Mouse (Mus musculus) heart, embryonic 13.5 days (tissue): ENCODE data around the gene Tmem160. TPM values are rescaled to one million over a fixed set of nuclear protein-coding genes. Genes with fewer than 3 reads are reported as not detected.

Experiments used
- ATAC-seq: fragments of 200-750 bp; cut with Nextera tagmentation; 2 replicates; pipeline ENCODE4 v1.8.0; 2017; ENCODE audit warnings: moderate TSS enrichment; ENCODE audit not compliant: insufficient number of reproducible peaks, low FRiP score, low TSS enrichment; ENCODE audit errors: extremely low read depth
- H3K27ac ChIP-seq: fragments of 300-500 bp; sonication (generic); replicated peaks from 2 replicates; pipeline ENCODE4 v1.5.1; 2015; ENCODE audit warnings: moderate library complexity, mild to moderate bottlenecking, inconsistent platforms
- H3K27me3 ChIP-seq: fragments of 300-500 bp; sonication (generic); replicated peaks from 2 replicates; pipeline ENCODE4 v1.6.1; 2015; ENCODE audit warnings: mild to moderate bottlenecking, inconsistent platforms
- H3K36me3 ChIP-seq: fragments of 300-500 bp; sonication (generic); 2 replicates; pipeline ENCODE4 v1.6.1; 2015; ENCODE audit warnings: mild to moderate bottlenecking, inconsistent platforms
- H3K4me1 ChIP-seq: fragments of 300-500 bp; sonication (generic); 2 replicates; pipeline ENCODE4 v1.6.1; 2015; ENCODE audit warnings: inconsistent platforms
- H3K4me2 ChIP-seq: fragments of 300-500 bp; sonication (generic); 2 replicates; pipeline ENCODE4 v1.6.1; 2015; ENCODE audit warnings: inconsistent platforms, mild to moderate bottlenecking, moderate library complexity
- H3K4me3 ChIP-seq: fragments of 300-500 bp; sonication (generic); 2 replicates; pipeline ENCODE4 v1.5.1; 2015; ENCODE audit warnings: moderate library complexity, mild to moderate bottlenecking, inconsistent platforms
- H3K9ac ChIP-seq: fragments of 300-500 bp; sonication (generic); 2 replicates; pipeline ENCODE4 v1.6.1; 2015; ENCODE audit warnings: inconsistent platforms, mild to moderate bottlenecking, moderate library complexity
- H3K9me3 ChIP-seq: fragments of 300-500 bp; sonication (generic); 2 replicates; pipeline ENCODE4 v1.6.1; 2016; ENCODE audit warnings: inconsistent platforms
- WGBS: fragments of 180-500 bp; shearing (Covaris S2); methylation state at CpG from one replicate; pipeline ENCODE4 v1.1.7; 2015; ENCODE audit warnings: mixed read lengths; 5-methylcytosine and 5-hydroxymethylcytosine counted together
- polyA plus RNA-seq: library from polyadenylated mRNA; unstranded; fragments of >200 nt; fragmentation: Nextera tagmentation; extraction: Ambion mirVana; gene quantifications from 2 replicates; pipeline ENCODE4 v1.2.1, GENCODE M21; 2015

Gene Tmem160
- polyA plus RNA-seq, 1 experiment from 2014 or later: 73.2 TPM

GRCm38 (mm10) chr7:16453118-16453711 lies 636 bp downstream of the Tmem160 start:
- peaks cover 27% of the 10 kb centered on the region for H3K36me3 ChIP-seq
- H3K9me3 ChIP-seq: no peaks in the 10 kb centered on the region
- H3K9ac ChIP-seq: peak overlapping the region; percentile 88
- peaks cover 22% of the 10 kb centered on the region for H3K4me1 ChIP-seq
- peak overlapping the region; percentile 82 for H3K4me3 ChIP-seq
- WGBS: under 1% methylated on average over 23 of the region's 23 CpGs
- 0 out of 2 replicates have a peak, but pooled peaks have one; percentile 1 for ATAC-seq
- H3K27me3 ChIP-seq: no peaks in the 10 kb centered on the region
- peak overlapping the region; percentile 92 for H3K4me2 ChIP-seq
- H3K27ac ChIP-seq: peak overlapping the region; percentile 67

- ATAC-seq: no peak
- Histone ChIP-seq H3K4me3 (no peak overlapping the region), H3K9me3 (no peaks in the 10 kb centered on the region), H3K4me1 (peaks cover 22% of the 10 kb centered on the region), H3K27ac (no peak overlapping the region), H3K4me2 (no peak overlapping the region), H3K36me3 (peaks cover 27% of the 10 kb centered on the region), H3K27me3 (no peaks in the 10 kb centered on the region), H3K9ac (no peak overlapping the region)
- 87% methylated on average over 14 of the region's 14 CpGs for WGBS
These were observed 2.4 kb downstream of the Tmem160 start for GRCm38 (mm10) chr7:16455016-16455415.

GRCm38 (mm10) chr7:16456289-16456688 lies 3.7 kb downstream of the Tmem160 start:
- H3K9ac ChIP-seq: no peak overlapping the region
- H3K36me3 ChIP-seq: peaks cover 27% of the 10 kb centered on the region
- H3K4me1 ChIP-seq: peaks cover 22% of the 10 kb centered on the region
- no peak overlapping the region for H3K4me3 ChIP-seq
- no peak for ATAC-seq
- no peaks in the 10 kb centered on the region for H3K9me3 ChIP-seq
- no peak overlapping the region for H3K4me2 ChIP-seq
- WGBS: 86% methylated on average over 5 of the region's 5 CpGs
- H3K27me3 ChIP-seq: peaks cover 12% of the 10 kb centered on the region
- H3K27ac ChIP-seq: no peak overlapping the region

GRCm38 (mm10) chr7:16460566-16460965 lies 8.0 kb downstream of the Tmem160 start:
- Histone ChIP-seq H3K9ac (no peak overlapping the region), H3K4me3 (no peak overlapping the region), H3K27me3 (peaks cover 36% of the 10 kb centered on the region), H3K4me2 (no peak overlapping the region), H3K27ac (no peak overlapping the region), H3K9me3 (no peaks in the 10 kb centered on the region), H3K4me1 (no peaks in the 10 kb centered on the region), H3K36me3 (peaks cover 19% of the 10 kb centered on the region)
- 54% methylated on average over 13 of the region's 13 CpGs for WGBS
- no peak for ATAC-seq

- Histone ChIP-seq H3K36me3 (peaks cover 14% of the 10 kb centered on the region; the same call in 1 of the 2 replicates), H3K4me3 (no peak overlapping the region), H3K4me2 (no peak overlapping the region), H3K27me3 (peaks cover 36% of the 10 kb centered on the region), H3K9ac (no peak overlapping the region), H3K9me3 (no peaks in the 10 kb centered on the region), H3K4me1 (no peaks in the 10 kb centered on the region), H3K27ac (no peak overlapping the region)
- ATAC-seq: no peak
- 61% methylated on average over 6 of the region's 6 CpGs for WGBS
These were observed 8.6 kb downstream of the Tmem160 start for GRCm38 (mm10) chr7:16461151-16461550.

GRCm38 (mm10) chr7:16461705-16462104 lies 9.1 kb downstream of the Tmem160 start:
- H3K9ac ChIP-seq: no peak overlapping the region
- H3K36me3 ChIP-seq: 0 out of 2 replicates have a peak, but pooled peaks cover 8% of the 10 kb centered on the region
- no peak for ATAC-seq
- no peaks in the 10 kb centered on the region for H3K9me3 ChIP-seq
- peaks cover 36% of the 10 kb centered on the region for H3K27me3 ChIP-seq
- H3K4me3 ChIP-seq: no peak overlapping the region
- H3K4me1 ChIP-seq: no peaks in the 10 kb centered on the region
- 74% methylated on average over 6 of the region's 6 CpGs for WGBS
- H3K27ac ChIP-seq: no peak overlapping the region
- no peak overlapping the region for H3K4me2 ChIP-seq

GRCm38 (mm10) chr7:16463214-16463613 lies 10.6 kb downstream of the Tmem160 start:
- Histone ChIP-seq H3K4me3 (no peak overlapping the region), H3K4me1 (no peaks in the 10 kb centered on the region), H3K4me2 (no peak overlapping the region), H3K36me3 (no peaks in the 10 kb centered on the region), H3K27ac (no peak overlapping the region), H3K9ac (no peak overlapping the region), H3K9me3 (no peaks in the 10 kb centered on the region), H3K27me3 (peaks cover 41% of the 10 kb centered on the region)
- WGBS: 2% methylated on average over 14 of the region's 14 CpGs
- no peak for ATAC-seq

GRCm38 (mm10) chr7:16465160-16465559 lies 12.6 kb downstream of the Tmem160 start:
- Histone ChIP-seq H3K4me1 (no peaks in the 10 kb centered on the region), H3K9ac (no peak overlapping the region), H3K27ac (no peak overlapping the region), H3K4me2 (no peak overlapping the region), H3K9me3 (no peaks in the 10 kb centered on the region), H3K4me3 (no peak overlapping the region), H3K36me3 (no peaks in the 10 kb centered on the region), H3K27me3 (peaks cover 60% of the 10 kb centered on the region)
- WGBS: 10% methylated on average over 8 of the region's 8 CpGs
- ATAC-seq: no peak

- Histone ChIP-seq H3K4me3 (no peak overlapping the region), H3K27ac (no peak overlapping the region), H3K9ac (no peak overlapping the region), H3K9me3 (no peaks in the 10 kb centered on the region), H3K36me3 (no peaks in the 10 kb centered on the region), H3K4me2 (no peak overlapping the region), H3K27me3 (peaks cover 60% of the 10 kb centered on the region), H3K4me1 (no peaks in the 10 kb centered on the region)
- 87% methylated on average over 5 of the region's 5 CpGs for WGBS
- ATAC-seq: no peak
These were observed 13.0 kb downstream of the Tmem160 start for GRCm38 (mm10) chr7:16465568-16465967.

- Histone ChIP-seq H3K4me1 (no peaks in the 10 kb centered on the region), H3K9me3 (no peaks in the 10 kb centered on the region), H3K36me3 (no peaks in the 10 kb centered on the region), H3K27me3 (peaks cover 60% of the 10 kb centered on the region), H3K27ac (no peak overlapping the region), H3K9ac (no peak overlapping the region), H3K4me3 (no peak overlapping the region), H3K4me2 (no peak overlapping the region)
- WGBS: 49% methylated on average over 4 of the region's 4 CpGs
- no peak for ATAC-seq
These were observed 14.0 kb downstream of the Tmem160 start for GRCm38 (mm10) chr7:16466565-16466964.

- Histone ChIP-seq H3K36me3 (no peaks in the 10 kb centered on the region), H3K4me2 (no peak overlapping the region), H3K9ac (no peak overlapping the region), H3K9me3 (no peaks in the 10 kb centered on the region), H3K27ac (no peak overlapping the region), H3K4me3 (no peak overlapping the region), H3K4me1 (no peaks in the 10 kb centered on the region), H3K27me3 (peaks cover 65% of the 10 kb centered on the region)
- ATAC-seq: no peak
- 32% methylated on average over 5 of the region's 5 CpGs for WGBS
These were observed 15.5 kb downstream of the Tmem160 start for GRCm38 (mm10) chr7:16468115-16468514.

- 35% methylated on average over 9 of the region's 9 CpGs for WGBS
- H3K4me2 ChIP-seq: no peak overlapping the region
- peaks cover 88% of the 10 kb centered on the region for H3K27me3 ChIP-seq
- H3K9ac ChIP-seq: no peak overlapping the region
- ATAC-seq: no peak
- peaks cover 20% of the 10 kb centered on the region for H3K4me1 ChIP-seq
- H3K4me3 ChIP-seq: no peak overlapping the region
- peaks cover 3% of the 10 kb centered on the region; the same call in 1 of the 2 replicates for H3K9me3 ChIP-seq
- H3K27ac ChIP-seq: no peak overlapping the region
- no peaks in the 10 kb centered on the region for H3K36me3 ChIP-seq
These were observed 19.0 kb downstream of the Tmem160 start for GRCm38 (mm10) chr7:16471549-16471948.
